Mouse (Mus musculus): ENCODE measurements around the gene Ubl5.
"Not testable (repeated sequence)": the region's sequence is repeated elsewhere in the genome, so short reads cannot be mapped to it uniquely, and the experiment has no call there.

The Ubl5 gene

DNA sequence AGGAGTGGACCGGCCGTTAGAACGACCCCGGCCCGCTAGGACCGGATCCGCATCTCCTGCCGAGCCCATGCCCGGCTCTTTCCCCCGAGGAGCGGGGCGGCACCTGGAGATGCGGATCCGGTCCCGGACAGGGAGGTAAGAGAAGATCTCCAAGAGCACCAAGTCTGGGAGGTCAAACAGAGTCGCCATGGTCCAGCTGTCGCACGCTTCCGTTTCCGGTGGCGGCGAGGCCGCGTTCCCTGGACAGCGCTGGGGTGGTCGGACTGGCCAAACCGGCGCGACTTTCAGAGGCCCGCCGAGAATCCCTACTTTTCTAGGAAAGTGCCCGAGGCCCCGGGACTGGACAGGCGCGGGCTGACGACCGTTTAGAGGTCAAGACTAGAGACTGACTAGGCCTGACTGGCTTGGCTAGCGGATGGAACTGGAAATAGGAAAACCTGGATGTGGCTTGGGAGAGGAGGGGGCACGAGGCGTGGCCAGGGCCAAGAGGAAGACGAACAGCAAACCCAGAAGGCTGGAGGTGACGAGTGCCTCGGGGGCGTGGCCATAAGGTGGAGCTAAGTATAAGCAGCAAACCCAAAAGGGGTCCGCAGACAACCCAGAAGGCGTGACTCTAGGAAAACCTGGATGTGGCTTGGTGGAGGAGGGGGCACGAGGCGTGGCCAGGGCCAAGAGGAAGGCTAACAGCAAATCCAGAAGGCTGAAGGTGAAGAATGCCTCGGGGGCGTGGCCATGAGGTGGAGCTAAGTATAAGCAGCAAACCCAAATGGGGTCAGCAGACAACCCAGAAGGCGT, at the start of gene Ubl5:
Gene Ubl5, plus strand, starts transcription at position 778 of the 795 bp plus-strand sequence.
- no peak for DNase-seq (ENCODE audit: low read depth in 2 of 2, low spot score in 2 of 2)

DNA sequence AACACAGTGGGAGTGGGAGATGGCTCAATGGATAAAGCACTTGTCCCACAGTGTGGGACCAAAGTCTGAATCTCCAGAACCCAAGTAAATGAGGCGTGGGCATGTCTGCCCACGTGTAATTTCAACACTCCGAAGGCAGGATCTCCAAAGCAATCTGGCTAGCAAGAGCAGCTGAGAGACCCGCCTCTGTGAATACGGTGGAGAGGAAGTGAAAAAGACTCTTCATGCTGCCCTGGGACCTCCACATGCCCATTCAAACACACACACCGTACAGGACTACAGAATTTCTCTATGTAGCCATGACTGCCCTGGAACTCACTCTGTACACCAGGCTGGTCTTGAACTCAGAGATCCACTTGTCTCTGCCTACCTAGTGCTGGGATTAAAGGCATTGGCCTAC, 41.4 kb upstream of the Ubl5 start:
- DNase-seq (ENCODE audit: low read depth in 2 of 2, low spot score in 2 of 2): no peak

GRCm38 (mm10) chr9:20606269-20606668, 36.4 kb upstream of the Ubl5 start:
- no peak for DNase-seq (ENCODE audit: low read depth in 2 of 2, low spot score in 2 of 2)

DNA sequence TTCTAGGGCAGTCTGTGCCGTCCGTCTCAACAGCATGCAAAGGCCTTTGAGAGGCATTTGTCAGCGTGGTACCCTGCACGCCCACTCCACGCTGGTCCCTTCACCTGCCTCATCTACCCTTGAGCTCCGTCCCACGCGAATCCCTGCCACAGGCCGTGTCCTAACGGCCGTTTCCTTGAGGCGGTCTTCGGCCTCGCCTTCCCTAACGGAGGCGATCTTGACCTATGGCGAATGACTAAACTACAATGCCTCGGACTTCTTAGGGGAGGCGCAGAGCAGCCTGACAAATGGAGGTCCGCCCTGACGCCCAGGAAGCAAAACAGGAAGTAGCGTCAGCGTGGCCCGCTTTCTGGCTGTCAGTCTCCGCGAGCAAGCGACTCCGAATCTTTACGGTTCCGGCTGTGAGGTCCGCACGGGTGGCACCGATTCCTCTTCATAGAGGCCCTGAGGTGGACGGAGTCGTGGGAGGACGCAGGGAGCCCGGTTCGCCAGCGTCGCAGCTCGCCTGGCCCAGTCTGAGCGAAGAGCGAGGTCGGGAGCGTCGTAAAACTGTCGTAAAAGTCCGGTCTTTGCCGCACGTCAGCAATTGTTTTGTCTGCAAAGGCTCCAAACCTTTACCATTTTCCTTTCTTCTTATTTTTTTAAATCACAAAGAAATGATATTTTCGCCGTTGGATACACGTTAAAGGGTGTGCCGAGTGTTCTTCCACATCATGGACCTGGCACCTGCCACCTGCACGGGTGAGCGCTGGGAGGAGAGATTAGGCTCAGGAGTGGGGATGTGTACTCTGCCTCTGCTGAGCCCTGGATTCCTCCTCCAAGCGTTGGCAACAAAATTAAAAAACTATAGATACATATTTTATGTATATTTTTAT, 35.3 kb upstream of the Ubl5 start:
- peak; percentile 85 to 88 for DNase-seq (ENCODE audit: low read depth in 2 of 2, low spot score in 2 of 2)

DNA sequence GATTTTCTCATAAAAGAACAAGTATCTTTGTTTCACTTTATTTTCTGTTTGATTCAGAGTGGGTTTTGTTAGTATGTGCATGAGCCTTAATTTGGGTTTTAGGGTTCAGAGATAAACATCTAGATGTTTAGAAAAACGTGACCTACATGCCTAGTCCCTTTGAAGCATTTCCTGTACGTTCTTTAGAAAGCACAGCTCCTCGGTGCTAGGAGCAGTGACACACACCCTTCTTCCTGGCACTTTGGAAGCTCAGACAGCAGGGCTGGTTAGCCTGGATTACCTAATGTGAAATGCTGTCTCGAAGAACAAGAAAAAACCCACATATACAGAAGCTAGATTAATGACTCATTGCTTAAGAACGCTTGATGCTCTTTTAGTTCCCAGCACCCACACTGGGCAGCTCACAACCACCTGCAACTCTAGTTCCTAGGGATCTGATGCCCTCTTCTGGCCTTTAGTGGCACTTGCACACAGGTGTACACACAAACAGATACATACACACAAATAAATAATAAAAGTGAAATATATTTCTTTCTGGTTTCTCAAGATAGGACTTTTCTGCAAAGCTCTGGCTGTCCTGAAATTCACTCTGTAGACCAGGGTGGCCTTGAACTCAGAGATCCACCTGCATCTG, 32.7 kb upstream of the Ubl5 start:
- DNase-seq (ENCODE audit: low read depth in 2 of 2, low spot score in 2 of 2): no peak

DNA sequence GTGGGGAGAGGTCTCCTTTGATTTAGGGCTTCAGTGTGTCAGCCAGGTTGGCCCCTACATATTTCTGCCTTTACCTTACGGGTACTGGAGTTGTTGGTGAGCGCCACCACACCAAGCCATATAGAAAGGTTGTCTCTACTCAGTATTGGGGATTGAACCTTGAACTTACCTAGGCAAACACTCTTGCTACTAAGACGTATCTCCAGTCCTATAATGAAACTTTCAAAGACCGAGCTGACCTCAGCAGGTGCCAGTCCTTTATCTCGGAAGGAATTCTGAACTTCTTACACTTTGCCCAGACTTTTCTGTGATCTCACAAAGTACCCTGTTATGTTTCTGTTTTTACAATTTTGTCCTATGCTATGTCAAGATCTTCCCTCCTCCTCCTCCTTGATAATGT, 30.7 kb upstream of the Ubl5 start:
- no peak for DNase-seq (ENCODE audit: low read depth in 2 of 2, low spot score in 2 of 2)

- no peak for DNase-seq (ENCODE audit: low read depth in 2 of 2, low spot score in 2 of 2)
Observed at GRCm38 (mm10) chr9:20616685-20617084, 26.0 kb upstream of the Ubl5 start.

GRCm38 (mm10) chr9:20631332-20631731, 11.3 kb upstream of the Ubl5 start:
- no peak for DNase-seq (ENCODE audit: low read depth in 2 of 2, low spot score in 2 of 2)

DNA sequence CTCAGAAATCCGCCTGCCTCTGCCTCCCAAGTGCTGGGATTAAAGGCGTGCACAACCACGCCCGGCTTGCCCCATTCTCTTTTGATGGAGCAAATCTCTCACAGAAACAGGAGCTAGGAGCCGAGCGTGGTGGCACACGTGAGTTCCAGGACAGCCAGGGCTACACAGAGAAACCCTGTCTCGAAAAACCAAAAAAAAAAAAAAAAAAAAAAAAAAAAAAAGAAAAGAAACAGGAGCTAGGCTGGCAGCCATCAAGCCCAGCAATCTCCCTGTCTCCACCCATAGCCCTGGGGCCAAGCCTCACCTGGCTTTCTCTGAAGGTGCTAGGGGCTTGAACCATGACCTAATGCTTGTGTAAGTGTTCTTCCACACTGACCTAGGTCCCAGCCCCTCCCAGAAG, 7.0 kb upstream of the Ubl5 start:
- not testable (repeated sequence) for DNase-seq (ENCODE audit: low read depth in 2 of 2, low spot score in 2 of 2)

- DNase-seq (ENCODE audit: low read depth in 2 of 2, low spot score in 2 of 2): peak; percentile 40 to 62
Observed at GRCm38 (mm10) chr9:20636256-20636655, 6.4 kb upstream of the Ubl5 start.

DNA sequence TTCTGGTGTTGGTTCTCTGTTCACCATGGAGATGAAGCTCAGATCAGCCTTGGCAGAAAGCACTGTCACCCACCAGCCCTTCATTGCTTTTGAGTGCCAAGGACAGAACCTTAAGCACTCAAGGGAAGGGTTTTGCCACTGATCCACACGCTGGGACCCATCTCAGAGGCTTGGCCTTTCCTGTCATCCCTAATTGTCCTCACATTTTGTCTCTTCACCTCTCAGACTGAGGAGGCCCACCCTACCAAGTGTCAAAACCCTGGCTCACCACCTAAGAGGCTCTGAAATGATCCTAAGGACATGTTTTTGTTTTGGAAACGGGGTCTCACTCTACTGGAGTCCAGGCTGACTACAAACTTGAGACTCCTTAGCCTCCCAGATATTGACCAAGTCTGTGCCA, 5.9 kb upstream of the Ubl5 start:
- no peak for DNase-seq (ENCODE audit: low read depth in 2 of 2, low spot score in 2 of 2)

DNA sequence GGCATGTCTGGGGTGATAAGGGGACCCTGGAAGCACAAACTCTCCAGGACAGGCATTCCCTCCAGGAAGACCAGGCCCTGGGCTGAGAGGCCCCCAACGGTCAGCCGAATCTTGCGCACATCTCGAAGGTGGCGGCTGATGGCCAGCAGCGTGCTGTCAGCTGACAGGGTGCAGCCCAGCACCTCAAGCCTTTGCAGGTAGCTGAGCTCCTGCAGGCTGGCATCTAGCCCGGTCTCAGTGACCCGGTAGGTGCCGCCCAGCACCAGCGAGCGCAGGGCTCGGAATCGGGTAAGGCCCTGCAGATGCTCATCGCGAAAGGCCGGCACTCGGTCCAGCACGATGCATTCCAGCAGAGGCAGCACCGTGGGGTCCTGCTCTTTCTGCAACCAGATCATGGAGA, 4.1 kb upstream of the Ubl5 start:
- no peak for DNase-seq (ENCODE audit: low read depth in 2 of 2, low spot score in 2 of 2)

GRCm38 (mm10) chr9:20639486-20639885, 3.2 kb upstream of the Ubl5 start:
- no peak for DNase-seq (ENCODE audit: low read depth in 2 of 2, low spot score in 2 of 2)

DNA sequence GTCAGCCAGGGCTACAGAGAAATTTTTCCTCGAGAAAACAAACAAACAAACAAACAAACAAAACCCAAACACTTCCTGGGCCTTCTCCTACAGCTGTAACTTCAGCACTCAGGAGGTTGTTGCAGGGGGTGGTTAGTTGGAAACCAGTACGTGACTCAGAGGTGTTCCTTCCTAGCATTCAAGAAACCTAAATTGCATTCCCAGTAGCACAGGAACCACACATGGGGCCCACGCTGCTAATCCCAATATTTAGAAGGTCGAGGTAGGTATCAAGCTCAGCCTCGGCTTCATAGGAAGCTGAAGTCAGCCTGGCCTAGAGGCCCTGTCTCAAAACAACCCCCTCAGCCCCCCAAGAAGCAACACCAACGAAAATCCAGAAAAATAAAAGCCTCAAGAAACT, 1.2 kb upstream of the Ubl5 start:
- DNase-seq (ENCODE audit: low read depth in 2 of 2, low spot score in 2 of 2): no peak

DNA sequence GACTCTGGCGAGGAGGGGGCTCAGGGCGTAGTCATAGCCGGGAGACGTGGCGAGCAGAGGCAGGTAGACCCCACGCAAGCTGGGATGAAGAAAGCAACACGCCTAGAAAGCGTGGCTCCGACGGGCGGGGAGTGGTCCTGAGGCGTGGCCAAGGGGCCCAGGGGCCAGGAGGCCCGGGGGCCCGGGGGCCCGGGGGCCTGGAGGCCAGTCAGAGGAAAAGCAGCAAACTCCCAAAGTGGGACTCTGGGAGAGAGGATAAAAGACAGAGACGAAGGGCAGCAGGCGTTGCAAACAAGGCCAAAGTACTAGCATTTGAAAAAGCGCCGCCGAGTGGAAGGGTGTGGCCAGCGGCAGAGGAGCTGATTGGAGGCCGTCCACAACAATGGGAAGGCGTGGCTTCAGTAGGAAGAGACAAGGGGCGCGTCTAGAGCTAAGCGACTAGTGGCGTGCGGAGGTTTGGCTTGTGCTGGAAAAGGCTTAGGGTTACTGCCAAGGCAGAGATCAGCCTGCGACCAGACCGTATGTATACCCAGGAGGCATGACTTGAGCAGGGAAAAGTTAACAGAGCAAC, 303 bp downstream of the Ubl5 start:
- peak; percentile 78 to 85 for DNase-seq (ENCODE audit: low read depth in 2 of 2, low spot score in 2 of 2)

GRCm38 (mm10) chr9:20643781-20644180, 1.1 kb downstream of the Ubl5 start:
- DNase-seq (ENCODE audit: low read depth in 2 of 2, low spot score in 2 of 2): no peak

DNA sequence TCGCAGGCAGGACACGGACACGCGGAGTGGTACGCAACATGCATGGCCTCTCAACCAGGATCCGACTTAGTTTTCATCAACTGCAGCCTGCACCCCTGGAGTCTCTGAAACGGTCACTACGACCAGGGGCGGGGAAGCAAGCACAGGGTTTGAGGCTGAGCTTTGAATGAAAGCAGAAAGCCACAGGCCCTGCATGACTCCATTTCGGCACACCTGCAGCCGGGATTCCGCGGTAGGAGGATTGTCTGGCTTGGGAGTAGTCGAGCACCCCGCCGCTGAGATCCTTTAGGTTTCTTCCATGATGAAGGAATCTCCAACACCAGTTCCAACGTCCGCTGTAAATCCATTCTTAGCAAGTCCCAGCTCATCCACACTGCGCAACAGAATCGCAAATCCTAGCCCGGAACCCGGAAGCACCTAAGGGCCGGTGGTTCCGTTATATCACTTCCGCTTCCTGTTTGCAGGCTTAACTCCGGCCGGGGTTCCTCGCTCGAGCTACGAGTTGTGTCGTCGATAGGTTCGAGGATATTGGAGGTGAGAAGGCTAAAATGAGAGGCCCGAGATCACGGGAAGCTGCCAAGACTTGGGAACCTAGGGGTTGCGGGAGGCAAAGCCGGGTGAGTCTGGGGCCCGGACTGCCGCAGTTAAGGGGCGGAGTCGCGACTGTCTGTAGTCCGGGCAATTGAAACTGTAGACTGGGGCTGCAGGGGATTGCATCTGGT, 1.8 kb downstream of the Ubl5 start, which contains the start of gene Fbxl12:
Gene Fbxl12, minus strand, starts transcription at position 408 of the 722 bp plus-strand sequence.
- peak; percentile 70 to 71 for DNase-seq (ENCODE audit: low read depth in 2 of 2, low spot score in 2 of 2)

- DNase-seq (ENCODE audit: low read depth in 2 of 2, low spot score in 2 of 2): peak; percentile 68 to 75
Observed at GRCm38 (mm10) chr9:20645121-20645520, 2.4 kb downstream of the Ubl5 start.

GRCm38 (mm10) chr9:20651602-20652259, 9.1 kb downstream of the Ubl5 start, which contains the start of gene Pin1:
Pin1 (plus strand) TSS chr9:20652095.
- peak; percentile 97 to 98 for DNase-seq (ENCODE audit: low read depth in 2 of 2, low spot score in 2 of 2)

GRCm38 (mm10) chr9:20652260-20652658, 9.6 kb downstream of the Ubl5 start:
- DNase-seq (ENCODE audit: low read depth in 2 of 2, low spot score in 2 of 2): no peak

All from CD8-positive naive resting alpha-beta T cell, adult 2 months (primary cell).